Mouse (Mus musculus): Measurements from ENCODE around the gene Zcchc7. TPM values are rescaled to one million over a fixed set of nuclear protein-coding genes. Genes with fewer than 3 reads are reported as not detected.

The Zcchc7 gene
- polyA plus RNA-seq, 1 experiment from 2014 or later, result 35.3 TPM

DNA sequence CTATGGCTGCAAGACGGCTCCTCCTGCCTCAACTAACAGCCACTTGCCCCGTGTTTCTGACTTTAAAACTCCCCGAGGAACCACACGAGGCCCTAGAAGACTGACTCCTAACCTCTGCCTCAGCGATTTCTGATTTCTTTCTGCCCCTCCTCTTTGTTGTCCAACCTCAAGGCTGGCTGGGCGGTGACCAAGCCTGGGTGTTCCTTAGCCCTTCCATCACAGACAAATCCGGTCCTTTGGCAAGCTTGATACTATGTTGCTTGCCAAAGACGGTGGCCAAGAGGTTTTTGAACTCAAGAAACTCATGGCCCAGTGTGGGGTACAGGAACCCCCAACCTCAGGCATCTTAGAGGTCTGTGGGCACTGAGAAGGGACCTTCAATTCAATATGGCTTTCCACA, 218.7 kb downstream of the Zcchc7 start:
- no peak overlapping the region for H3K27ac ChIP-seq (replicated peaks)
- no peak overlapping the region for H3K4me3 ChIP-seq
- ATAC-seq (ENCODE audit: low FRiP score, low read depth), result no peak
- H3K4me1 ChIP-seq (replicated peaks), result peaks cover 5% of the 10 kb centered on the region; the same call in 1 of the 2 replicates
- no peaks in the 10 kb centered on the region for H3K36me3 ChIP-seq
- H3K9ac ChIP-seq, result no peak overlapping the region
- H3K9me3 ChIP-seq, result no peaks in the 10 kb centered on the region
- no peaks in the 10 kb centered on the region for H3K27me3 ChIP-seq
- H3K4me2 ChIP-seq, result no peak overlapping the region
- 81% methylated on average over 8 of the region's 8 CpGs for WGBS

GRCm38 (mm10) chr4:44976026-44976615, 220.4 kb downstream of the Zcchc7 start:
- Histone ChIP-seq H3K27ac (replicated peaks) (no peak overlapping the region), H3K9me3 (no peaks in the 10 kb centered on the region), H3K27me3 (no peaks in the 10 kb centered on the region), H3K9ac (no peak overlapping the region), H3K4me3 (no peak overlapping the region), H3K4me2 (no peak overlapping the region), H3K36me3 (no peaks in the 10 kb centered on the region), H3K4me1 (replicated peaks) (peaks cover 13% of the 10 kb centered on the region)
- ATAC-seq (ENCODE audit: low FRiP score, low read depth), result no peak
- WGBS, result 86% methylated on average over 6 of the region's 6 CpGs

DNA sequence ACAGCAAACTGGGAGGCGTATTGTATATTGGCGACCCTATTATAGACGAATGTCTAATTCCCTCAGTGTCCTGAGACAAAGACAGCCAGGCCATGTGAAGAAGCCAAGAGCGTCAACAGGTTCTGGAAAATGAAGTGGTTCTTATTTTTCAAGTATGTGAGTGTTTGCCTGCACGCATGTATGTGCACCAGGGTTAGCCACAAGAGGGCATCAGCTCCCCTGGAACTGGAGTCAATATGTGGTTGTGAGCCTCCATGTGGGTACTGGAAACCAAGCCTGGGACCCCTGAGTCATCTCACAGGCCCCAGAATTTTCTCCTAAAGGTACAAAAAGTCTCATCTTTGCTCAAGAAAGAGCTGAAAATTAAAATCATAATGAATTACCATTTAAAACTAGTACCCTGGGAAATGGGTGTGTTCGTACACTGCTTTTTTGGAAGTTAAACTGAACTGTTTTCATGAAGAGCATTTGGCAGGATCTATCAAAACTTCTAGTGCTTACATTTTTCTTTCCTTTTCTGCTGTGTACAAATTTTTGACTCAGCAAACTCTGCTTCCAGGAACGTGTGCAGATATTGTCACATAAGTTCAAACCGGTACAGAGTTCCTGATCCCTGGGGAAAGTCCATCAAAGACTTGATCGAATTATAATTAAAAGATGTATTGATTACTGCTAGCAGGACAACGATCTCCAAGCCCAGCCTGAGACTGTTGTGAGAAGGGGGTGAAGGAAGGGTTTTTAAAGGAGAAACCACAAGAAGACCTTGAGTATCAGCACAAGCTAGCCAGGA, 221.4 kb downstream of the Zcchc7 start:
- Histone ChIP-seq H3K4me2 (no peak overlapping the region), H3K9me3 (no peaks in the 10 kb centered on the region), H3K27ac (replicated peaks) (no peak overlapping the region), H3K4me1 (replicated peaks) (peaks cover 21% of the 10 kb centered on the region), H3K27me3 (no peaks in the 10 kb centered on the region), H3K9ac (no peak overlapping the region), H3K4me3 (no peak overlapping the region), H3K36me3 (no peaks in the 10 kb centered on the region)
- WGBS, result 88% methylated on average over 10 of the region's 10 CpGs
- ATAC-seq (ENCODE audit: low FRiP score, low read depth), result no peak

DNA sequence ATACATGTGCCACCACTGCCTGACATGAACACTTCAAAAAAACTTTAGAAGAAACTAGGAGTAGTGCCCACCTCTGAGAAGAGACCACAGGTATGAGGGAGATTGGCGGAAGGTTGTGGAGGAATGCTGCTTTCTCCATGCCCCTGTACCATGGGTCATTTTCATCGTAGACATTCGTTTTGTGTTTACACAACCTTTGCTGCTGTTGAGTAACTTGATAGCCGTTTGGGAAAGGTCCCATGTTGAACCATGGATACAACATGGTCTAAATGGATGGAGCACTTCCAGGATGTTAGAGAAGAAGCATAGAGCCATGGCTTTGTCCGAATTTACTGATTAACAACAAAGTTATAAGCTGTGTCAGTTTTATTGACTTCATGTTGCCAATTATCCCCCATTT, 222.5 kb downstream of the Zcchc7 start:
- no peak for ATAC-seq (ENCODE audit: low FRiP score, low read depth)
- no peak overlapping the region for H3K4me3 ChIP-seq
- WGBS, result 83% methylated on average over 5 of the region's 5 CpGs
- no peak overlapping the region for H3K9ac ChIP-seq
- no peaks in the 10 kb centered on the region for H3K36me3 ChIP-seq
- H3K4me1 ChIP-seq (replicated peaks), result peaks cover 25% of the 10 kb centered on the region
- no peaks in the 10 kb centered on the region for H3K9me3 ChIP-seq
- H3K27me3 ChIP-seq, result no peaks in the 10 kb centered on the region
- H3K27ac ChIP-seq (replicated peaks), result no peak overlapping the region
- H3K4me2 ChIP-seq, result no peak overlapping the region

DNA sequence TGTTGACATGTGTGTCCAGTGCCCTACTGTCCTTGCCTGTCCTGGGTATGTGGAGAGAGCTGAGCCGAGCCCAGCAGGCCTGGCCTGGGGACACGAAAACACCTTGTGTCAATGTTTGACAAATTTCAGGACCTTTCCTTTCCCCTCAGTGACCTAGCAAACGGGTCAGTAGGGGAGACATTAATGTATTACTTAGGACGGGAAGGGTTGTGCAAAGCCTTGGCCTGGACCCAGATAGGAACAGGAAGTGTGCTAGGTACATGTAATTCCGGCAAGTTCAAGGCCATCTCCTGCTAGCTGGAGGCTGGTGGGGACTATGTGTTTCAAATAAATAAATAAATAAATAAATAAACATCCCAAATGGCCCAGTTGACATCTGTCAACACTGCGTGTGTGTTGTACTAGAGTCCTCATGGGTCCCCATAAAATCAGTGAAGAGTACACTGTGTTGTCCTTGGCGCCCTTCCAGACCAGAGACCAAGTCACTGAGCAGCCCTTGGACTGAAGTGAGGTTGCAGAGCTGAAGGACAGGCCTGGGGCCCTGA, 224.2 kb downstream of the Zcchc7 start:
- WGBS, result 73% methylated on average over 7 of the region's 7 CpGs

GRCm38 (mm10) chr4:44981280-44981973, 225.8 kb downstream of the Zcchc7 start, which contains the start of gene Grhpr:
TSS of gene Grhpr (plus strand) at chr4:44981395.
- Histone ChIP-seq H3K9me3 (no peaks in the 10 kb centered on the region), H3K4me1 (replicated peaks) (peaks cover 19% of the 10 kb centered on the region), H3K4me2 (peak within 1 kb of the TSS; percentile 71), H3K27me3 (no peaks in the 10 kb centered on the region), H3K27ac (replicated peaks) (peak within 1 kb of the TSS; percentile 20), H3K4me3 (peak within 1 kb of the TSS; percentile 48), H3K9ac (peak within 1 kb of the TSS; percentile 49), H3K36me3 (no peaks in the 10 kb centered on the region)
- peak; percentile 90 for ATAC-seq (ENCODE audit: low FRiP score, low read depth)
- under 1% methylated on average over 40 of the region's 40 CpGs for WGBS

More for the DNA sequence above, 224.2 kb downstream of the Zcchc7 start:
- Histone ChIP-seq H3K9me3 (no peaks in the 10 kb centered on the region), H3K27me3 (no peaks in the 10 kb centered on the region), H3K4me2 (no peak overlapping the region), H3K27ac (replicated peaks) (no peak overlapping the region), H3K9ac (no peak overlapping the region), H3K4me1 (replicated peaks) (peaks cover 19% of the 10 kb centered on the region), H3K36me3 (no peaks in the 10 kb centered on the region), H3K4me3 (no peak overlapping the region)
- ATAC-seq (ENCODE audit: low FRiP score, low read depth), result no peak

Small RNAs within 50 kb of the gene (microRNA-seq; reads per million reads assigned to microRNA genes)
- gene Gm22639, result not detected

Other genes with a start within 250 kb of the Zcchc7 start
- gene Pax5, start 45.4 kb upstream of the Zcchc7 start, polyA plus RNA-seq (2015; fragmentation: Nextera tagmentation; extraction: Ambion mirVana), result 2.1 and 2.2 TPM in 2 replicates
- gene Grhpr, start 225.5 kb downstream of the Zcchc7 start, polyA plus RNA-seq (2015; fragmentation: Nextera tagmentation; extraction: Ambion mirVana), result 27.0 and 29.2 TPM in 2 replicates

Measured in hindbrain, embryonic 15.5 days (tissue).